Mouse (Mus musculus) E14TG2a.4 (cell line): ENCODE data around the gene Prrt1.

Experiments used
- CTCF ChIP-seq: conservative IDR thresholded peaks from 2 replicates; pipeline ENCODE4 v1.5.1; 2014; ENCODE audit warnings: low read length
- NANOG ChIP-seq: IDR thresholded peaks from 2 replicates; pipeline ENCODE4 v1.6.1; 2014; ENCODE audit warnings: borderline replicate concordance, low read length, mixed read lengths
- POU5F1 ChIP-seq: IDR thresholded peaks from 2 replicates; pipeline ENCODE4 v1.6.1; 2014; ENCODE audit warnings: low read length, borderline replicate concordance

GRCm38 (mm10) chr17:34654392-34654791, 25.1 kb downstream of the Prrt1 start:
- no peak for TF ChIP-seq CTCF
- TF ChIP-seq POU5F1: no peak
- TF ChIP-seq NANOG: no peak
